Mouse (Mus musculus) forebrain, postnatal 0 days (tissue): ENCODE measurements around the gene Olfr316. TPM values are rescaled to one million over a fixed set of nuclear protein-coding genes. Genes with fewer than 3 reads are reported as not detected.

ENCODE experiments used
- ATAC-seq: fragments of 200-750 bp; cut with Nextera tagmentation; 2 replicates; pipeline ENCODE4 v1.8.0; 2017; ENCODE audit warnings: mild to moderate bottlenecking, moderate library complexity
- DNase-seq: peaks from one replicate; pipeline ENCODE4 v3.0.0-alpha.2; 2015
- H3K27ac ChIP-seq: fragments of 300-500 bp; sonication (generic); 2 replicates; pipeline ENCODE4 v1.5.1; 2014; ENCODE audit warnings: low read depth, mild to moderate bottlenecking, antibody characterized with exemption, low read length, moderate library complexity, mixed read lengths
- H3K27me3 ChIP-seq: fragments of 300-500 bp; sonication (generic); 2 replicates; pipeline ENCODE4 v1.6.1; 2014; ENCODE audit warnings: mild to moderate bottlenecking, low read length, mixed read lengths; ENCODE audit not compliant: insufficient read depth
- H3K36me3 ChIP-seq: fragments of 300-500 bp; sonication (generic); 2 replicates; pipeline ENCODE4 v1.6.1; 2014; ENCODE audit warnings: mild to moderate bottlenecking, moderate library complexity; ENCODE audit not compliant: insufficient read depth
- H3K4me1 ChIP-seq: fragments of 300-500 bp; sonication (generic); 2 replicates; pipeline ENCODE4 v1.6.1; 2014; ENCODE audit warnings: antibody characterized with exemption; ENCODE audit not compliant: insufficient read depth
- H3K4me2 ChIP-seq: fragments of 300-500 bp; sonication (generic); 2 replicates; pipeline ENCODE4 v1.6.1; 2014; ENCODE audit warnings: low read depth, mild to moderate bottlenecking, moderate library complexity
- H3K4me3 ChIP-seq: fragments of 300-500 bp; sonication (generic); 2 replicates; pipeline ENCODE4 v1.5.1; 2014; ENCODE audit warnings: low read depth, low read length, mixed read lengths
- H3K9ac ChIP-seq: fragments of 300-500 bp; sonication (generic); 2 replicates; pipeline ENCODE4 v1.6.1; 2014; ENCODE audit warnings: mild to moderate bottlenecking
- H3K9me3 ChIP-seq: fragments of 300-500 bp; sonication (generic); 2 replicates; pipeline ENCODE4 v1.6.1; 2016; ENCODE audit warnings: low read length
- CTCF ChIP-seq: sonication (generic); IDR thresholded peaks from 2 replicates; pipeline ENCODE4 v1.5.1; 2016; ENCODE audit warnings: antibody characterized with exemption, control low read depth, low read depth
- WGBS: fragments of 180-500 bp; shearing (Covaris S2); extraction: QIAGEN DNeasy Blood & Tissue Kit; methylation state at CpG from one replicate; pipeline ENCODE4 v1.1.7; 2014; 5-methylcytosine and 5-hydroxymethylcytosine counted together
- polyA plus RNA-seq: library from polyadenylated mRNA; unstranded; fragments of >200 nt; fragmentation: Nextera tagmentation; extraction: Ambion mirVana; gene quantifications from 2 replicates; pipeline ENCODE4 v1.2.1, GENCODE M21; 2015
- total RNA-seq: library from RNA; depleted of rRNA; stranded (reverse); fragments of >200 nt; gene quantifications from 2 replicates; pipeline ENCODE4 v1.2.3, GENCODE M21; 2014; rRNA removed

The Olfr316 gene
- total and polyA plus RNA-seq, 2 experiments from 2014 or later, result 0.16 TPM; not detected in 1

DNA sequence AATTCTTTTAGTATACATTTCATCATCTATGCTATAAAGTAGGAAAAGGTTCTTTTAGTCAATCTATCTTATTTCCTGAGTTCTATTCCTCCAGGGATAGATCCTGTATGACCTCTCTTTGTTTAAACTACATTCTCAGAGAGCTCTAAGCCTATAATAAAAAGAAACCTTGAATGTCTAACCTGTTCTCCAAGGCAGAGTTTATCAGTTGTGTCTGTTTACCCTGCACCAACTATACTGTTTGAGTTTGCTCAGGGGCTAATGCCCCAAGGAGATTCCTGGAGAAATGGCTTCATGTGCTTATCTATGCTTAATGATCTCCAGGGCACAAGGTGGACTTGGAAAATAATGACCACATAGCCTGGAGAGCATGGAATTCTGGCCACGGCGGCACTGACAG is 51.9 kb downstream of the Olfr316 start:
- Histone ChIP-seq H3K4me1 (no peaks in the 10 kb centered on the region), H3K9me3 (no peaks in the 10 kb centered on the region), H3K27me3 (no peaks in the 10 kb centered on the region), H3K4me3 (no peak overlapping the region), H3K27ac (no peak overlapping the region), H3K9ac (no peak overlapping the region), H3K4me2 (no peak overlapping the region), H3K36me3 (no peaks in the 10 kb centered on the region)
- no peak for ATAC-seq
- TF ChIP-seq CTCF, result no peak
- 82% methylated on average over 2 of the region's 2 CpGs for WGBS
- DNase-seq, result no peak

Other genes starting within 250 kb of the Olfr316 start
- gene Olfr330, start 217.9 kb upstream of the Olfr316 start, total RNA-seq, result 0.24 TPM in 1 of 2 replicates, not detected in the other
- not detected in 2 replicates for gene Olfr330, start 217.9 kb upstream of the Olfr316 start, polyA plus RNA-seq
- not detected in 2 replicates for gene Olfr329-ps, start 206.3 kb upstream of the Olfr316 start, total RNA-seq
- gene Olfr329-ps, start 206.3 kb upstream of the Olfr316 start, polyA plus RNA-seq, result not detected in 2 replicates
- not detected in 2 replicates for gene Olfr328, start 197.1 kb upstream of the Olfr316 start, total RNA-seq
- gene Olfr328, start 197.1 kb upstream of the Olfr316 start, polyA plus RNA-seq, result not detected in 2 replicates
- gene Olfr224, start 182.2 kb upstream of the Olfr316 start, total RNA-seq, result not detected in 2 replicates
- gene Olfr224, start 182.2 kb upstream of the Olfr316 start, polyA plus RNA-seq, result 0.10 TPM in 1 of 2 replicates, not detected in the other
- gene Olfr325, start 175.0 kb upstream of the Olfr316 start, total RNA-seq, result not detected in 2 replicates
- gene Olfr325, start 175.0 kb upstream of the Olfr316 start, polyA plus RNA-seq, result not detected in 2 replicates
- gene Olfr324, start 157.6 kb upstream of the Olfr316 start, total RNA-seq, result not detected in 2 replicates
- gene Olfr324, start 157.6 kb upstream of the Olfr316 start, polyA plus RNA-seq, result 0.13 TPM in 1 of 2 replicates, not detected in the other
- gene 2210407C18Rik, start 136.7 kb upstream of the Olfr316 start, total RNA-seq, result not detected in 2 replicates
- not detected in 2 replicates for gene 2210407C18Rik, start 136.7 kb upstream of the Olfr316 start, polyA plus RNA-seq
- gene Olfr323, start 122.2 kb upstream of the Olfr316 start, total RNA-seq, result not detected in 2 replicates
- gene Olfr323, start 122.2 kb upstream of the Olfr316 start, polyA plus RNA-seq, result not detected in 2 replicates
- gene Trim58, start 112.3 kb upstream of the Olfr316 start, total RNA-seq, result 0.15 TPM in 1 of 2 replicates, not detected in the other
- 0.06 and 0.19 TPM in 2 replicates for gene Trim58, start 112.3 kb upstream of the Olfr316 start, polyA plus RNA-seq
- gene Olfr322, start 94.0 kb upstream of the Olfr316 start, total RNA-seq, result not detected in 2 replicates
- gene Olfr322, start 94.0 kb upstream of the Olfr316 start, polyA plus RNA-seq, result not detected in 2 replicates
- gene Olfr320, start 71.6 kb upstream of the Olfr316 start, total RNA-seq, result not detected in 2 replicates
- not detected in 2 replicates for gene Olfr320, start 71.6 kb upstream of the Olfr316 start, polyA plus RNA-seq
- not detected in 2 replicates for gene Olfr319, start 53.6 kb upstream of the Olfr316 start, total RNA-seq
- not detected in 2 replicates for gene Olfr319, start 53.6 kb upstream of the Olfr316 start, polyA plus RNA-seq
- gene Olfr318, start 28.7 kb upstream of the Olfr316 start, total RNA-seq, result not detected in 2 replicates
- not detected in 2 replicates for gene Olfr318, start 28.7 kb upstream of the Olfr316 start, polyA plus RNA-seq
- 0.15 and 0.81 TPM in 2 replicates for gene Olfr317, start 13.5 kb upstream of the Olfr316 start, total RNA-seq
- gene Olfr317, start 13.5 kb upstream of the Olfr316 start, polyA plus RNA-seq, result 0.12 and 0.13 TPM in 2 replicates
- gene Olfr315, start 20.5 kb downstream of the Olfr316 start, total RNA-seq, result 0.29 TPM in 1 of 2 replicates, not detected in the other
- not detected in 2 replicates for gene Olfr315, start 20.5 kb downstream of the Olfr316 start, polyA plus RNA-seq
- gene Olfr314, start 30.2 kb downstream of the Olfr316 start, total RNA-seq, result not detected in 2 replicates
- not detected in 2 replicates for gene Olfr314, start 30.2 kb downstream of the Olfr316 start, polyA plus RNA-seq
- 8.0 and 8.6 TPM in 2 replicates for gene Fam183b, start 49.2 kb downstream of the Olfr316 start, total RNA-seq
- gene Fam183b, start 49.2 kb downstream of the Olfr316 start, polyA plus RNA-seq, result 8.6 and 12.0 TPM in 2 replicates
- gene Olfr313, start 62.3 kb downstream of the Olfr316 start, total RNA-seq, result not detected in 2 replicates
- not detected in 2 replicates for gene Olfr313, start 62.3 kb downstream of the Olfr316 start, polyA plus RNA-seq
- gene Olfr312, start 76.5 kb downstream of the Olfr316 start, total RNA-seq, result not detected in 2 replicates
- gene Olfr312, start 76.5 kb downstream of the Olfr316 start, polyA plus RNA-seq, result not detected in 2 replicates
- gene Olfr311, start 86.5 kb downstream of the Olfr316 start, total RNA-seq, result not detected in 2 replicates
- not detected in 2 replicates for gene Olfr311, start 86.5 kb downstream of the Olfr316 start, polyA plus RNA-seq
- 22.6 and 22.8 TPM in 2 replicates for gene Gm12258, start 94.4 kb downstream of the Olfr316 start, total RNA-seq
- gene Gm12258, start 94.4 kb downstream of the Olfr316 start, polyA plus RNA-seq, result 6.2 and 10.2 TPM in 2 replicates
- gene 2810021J22Rik, start 114.5 kb downstream of the Olfr316 start, total RNA-seq, result 8.5 and 8.8 TPM in 2 replicates
- gene 2810021J22Rik, start 114.5 kb downstream of the Olfr316 start, polyA plus RNA-seq, result 5.3 and 8.2 TPM in 2 replicates
- gene Zfp39, start 151.5 kb downstream of the Olfr316 start, total RNA-seq, result 13.0 and 13.2 TPM in 2 replicates
- 4.4 and 7.0 TPM in 2 replicates for gene Zfp39, start 151.5 kb downstream of the Olfr316 start, polyA plus RNA-seq
- 0.10 TPM in 1 of 2 replicates, not detected in the other for gene Btnl10, start 165.2 kb downstream of the Olfr316 start, total RNA-seq
- gene Btnl10, start 165.2 kb downstream of the Olfr316 start, polyA plus RNA-seq, result not detected in 2 replicates
- gene Rnf187, start 186.2 kb downstream of the Olfr316 start, total RNA-seq, result 668 and 716 TPM in 2 replicates
- gene Rnf187, start 186.2 kb downstream of the Olfr316 start, polyA plus RNA-seq, result 583 and 608 TPM in 2 replicates
- 446 and 960 TPM in 2 replicates for gene Hist3h2ba, start 196.2 kb downstream of the Olfr316 start, total RNA-seq
- 111 and 146 TPM in 2 replicates for gene Hist3h2ba, start 196.2 kb downstream of the Olfr316 start, polyA plus RNA-seq
- 181 and 199 TPM in 2 replicates for gene Hist3h2a, start 202.0 kb downstream of the Olfr316 start, total RNA-seq
- 58.0 and 58.7 TPM in 2 replicates for gene Hist3h2a, start 202.0 kb downstream of the Olfr316 start, polyA plus RNA-seq
- 3.4 and 4.0 TPM in 2 replicates for gene Trim17, start 202.0 kb downstream of the Olfr316 start, total RNA-seq
- 0.65 TPM in 2 replicates for gene Trim17, start 202.0 kb downstream of the Olfr316 start, polyA plus RNA-seq
- 29.2 and 31.9 TPM in 2 replicates for gene Trim11, start 225.4 kb downstream of the Olfr316 start, total RNA-seq
- gene Trim11, start 225.4 kb downstream of the Olfr316 start, polyA plus RNA-seq, result 13.5 and 16.0 TPM in 2 replicates